Mouse (Mus musculus) yolk sac, embryonic 10.5 days (tissue): ENCODE measurements around the gene Tut1.
"Not testable (repeated sequence)": the region's sequence is repeated elsewhere in the genome, so short reads cannot be mapped to it uniquely, and the experiment has no call there.

Source experiments
- DNase-seq: peaks from one replicate; pipeline ENCODE4 v3.0.0-alpha.2; 2017; ENCODE audit warnings: low spot score

The Tut1 gene

DNA sequence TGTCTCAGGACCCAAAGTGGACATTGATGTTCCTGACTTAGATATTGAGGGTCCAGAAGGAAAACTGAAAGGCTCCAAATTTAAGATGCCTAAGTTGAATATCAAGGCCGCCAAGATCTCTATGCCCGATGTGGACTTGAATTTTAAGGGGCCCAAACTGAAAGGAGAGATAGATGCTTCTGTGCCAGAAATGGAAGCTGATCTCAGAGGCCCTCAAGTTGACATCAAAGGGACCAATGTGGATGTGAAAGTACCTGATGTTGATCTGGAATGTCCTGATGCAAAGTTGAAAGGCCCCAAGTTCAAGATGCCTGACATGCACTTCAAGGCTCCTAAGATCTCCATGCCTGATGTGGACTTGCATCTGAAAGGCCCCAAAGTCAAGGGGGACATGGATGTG, 53.3 kb downstream of the Tut1 start:
- not testable (repeated sequence) for DNase-seq
